Mouse (Mus musculus) kidney, adult 11 months (tissue): ENCODE measurements at regions not wholly inside any gene's neighbourhood (a gene's known extent, or its start where the extent isn't known, plus 50 kb on each side); places are given as distances from the start of the nearest gene placed in this dataset.

Experiments
- DNase-seq: peaks from one replicate; pipeline ENCODE4 v3.0.0; 2022

GRCm38 (mm10) chr13:99572381-99572780, 56.0 kb upstream of the Map1b start:
- no peak for DNase-seq
